Mouse (Mus musculus) forebrain, postnatal 0 days (tissue): ENCODE measurements around the gene Tmc2. TPM values are rescaled to one million over a fixed set of nuclear protein-coding genes. Genes with fewer than 3 reads are reported as not detected.

ENCODE experiments used
- ATAC-seq: fragments of 200-750 bp; cut with Nextera tagmentation; 2 replicates; pipeline ENCODE4 v1.8.0; 2017; ENCODE audit warnings: mild to moderate bottlenecking, moderate library complexity
- DNase-seq: peaks from one replicate; pipeline ENCODE4 v3.0.0-alpha.2; 2015
- H3K27ac ChIP-seq: fragments of 300-500 bp; sonication (generic); 2 replicates; pipeline ENCODE4 v1.5.1; 2014; ENCODE audit warnings: low read depth, mild to moderate bottlenecking, antibody characterized with exemption, low read length, moderate library complexity, mixed read lengths
- H3K27me3 ChIP-seq: fragments of 300-500 bp; sonication (generic); 2 replicates; pipeline ENCODE4 v1.6.1; 2014; ENCODE audit warnings: mild to moderate bottlenecking, low read length, mixed read lengths; ENCODE audit not compliant: insufficient read depth
- H3K36me3 ChIP-seq: fragments of 300-500 bp; sonication (generic); 2 replicates; pipeline ENCODE4 v1.6.1; 2014; ENCODE audit warnings: mild to moderate bottlenecking, moderate library complexity; ENCODE audit not compliant: insufficient read depth
- H3K4me1 ChIP-seq: fragments of 300-500 bp; sonication (generic); 2 replicates; pipeline ENCODE4 v1.6.1; 2014; ENCODE audit warnings: antibody characterized with exemption; ENCODE audit not compliant: insufficient read depth
- H3K4me2 ChIP-seq: fragments of 300-500 bp; sonication (generic); 2 replicates; pipeline ENCODE4 v1.6.1; 2014; ENCODE audit warnings: low read depth, mild to moderate bottlenecking, moderate library complexity
- H3K4me3 ChIP-seq: fragments of 300-500 bp; sonication (generic); 2 replicates; pipeline ENCODE4 v1.5.1; 2014; ENCODE audit warnings: low read depth, low read length, mixed read lengths
- H3K9ac ChIP-seq: fragments of 300-500 bp; sonication (generic); 2 replicates; pipeline ENCODE4 v1.6.1; 2014; ENCODE audit warnings: mild to moderate bottlenecking
- H3K9me3 ChIP-seq: fragments of 300-500 bp; sonication (generic); 2 replicates; pipeline ENCODE4 v1.6.1; 2016; ENCODE audit warnings: low read length
- CTCF ChIP-seq: sonication (generic); IDR thresholded peaks from 2 replicates; pipeline ENCODE4 v1.5.1; 2016; ENCODE audit warnings: antibody characterized with exemption, control low read depth, low read depth
- WGBS: fragments of 180-500 bp; shearing (Covaris S2); extraction: QIAGEN DNeasy Blood & Tissue Kit; methylation state at CpG from one replicate; pipeline ENCODE4 v1.1.7; 2014; 5-methylcytosine and 5-hydroxymethylcytosine counted together
- polyA plus RNA-seq: library from polyadenylated mRNA; unstranded; fragments of >200 nt; fragmentation: Nextera tagmentation; extraction: Ambion mirVana; gene quantifications from 2 replicates; pipeline ENCODE4 v1.2.1, GENCODE M21; 2015
- total RNA-seq: library from RNA; depleted of rRNA; stranded (reverse); fragments of >200 nt; gene quantifications from 2 replicates; pipeline ENCODE4 v1.2.3, GENCODE M21; 2014

The Tmc2 gene
- total and polyA plus RNA-seq, 2 experiments from 2014 or later, result not detected

GRCm38 (mm10) chr2:130246912-130247311, 51.9 kb downstream of the Tmc2 start:
- no peaks in the 10 kb centered on the region for H3K4me1 ChIP-seq
- H3K9ac ChIP-seq, result no peak overlapping the region
- no peak overlapping the region for H3K4me3 ChIP-seq
- TF ChIP-seq CTCF, result peak; percentile 54
- no peak overlapping the region for H3K27ac ChIP-seq
- WGBS, result 48% methylated on average over 9 of the region's 9 CpGs
- ATAC-seq (no peak), DNase-seq (peak; percentile 41)
- H3K9me3 ChIP-seq, result no peaks in the 10 kb centered on the region
- no peaks in the 10 kb centered on the region for H3K36me3 ChIP-seq
- no peaks in the 10 kb centered on the region for H3K27me3 ChIP-seq
- H3K4me2 ChIP-seq, result no peak overlapping the region

GRCm38 (mm10) chr2:130248226-130248625, 53.2 kb downstream of the Tmc2 start:
- H3K27ac ChIP-seq, result no peak overlapping the region
- no peak overlapping the region for H3K4me3 ChIP-seq
- H3K27me3 ChIP-seq, result no peaks in the 10 kb centered on the region
- H3K9me3 ChIP-seq, result no peaks in the 10 kb centered on the region
- no peak for DNase-seq
- no peak for ATAC-seq
- 80% methylated on average over 7 of the region's 7 CpGs for WGBS
- no peak for TF ChIP-seq CTCF
- H3K9ac ChIP-seq, result no peak overlapping the region
- no peaks in the 10 kb centered on the region for H3K36me3 ChIP-seq
- no peaks in the 10 kb centered on the region for H3K4me1 ChIP-seq
- H3K4me2 ChIP-seq, result no peak overlapping the region

GRCm38 (mm10) chr2:130256762-130257161, 61.8 kb downstream of the Tmc2 start:
- Histone ChIP-seq H3K27ac (no peak overlapping the region), H3K4me3 (no peak overlapping the region), H3K4me2 (no peak overlapping the region), H3K36me3 (no peaks in the 10 kb centered on the region), H3K9me3 (no peaks in the 10 kb centered on the region), H3K9ac (no peak overlapping the region), H3K27me3 (no peaks in the 10 kb centered on the region), H3K4me1 (no peaks in the 10 kb centered on the region)
- DNase-seq (no peak), ATAC-seq (no peak)
- TF ChIP-seq CTCF, result no peak
- 78% methylated on average over 4 of the region's 4 CpGs for WGBS

- Histone ChIP-seq H3K27ac (no peak overlapping the region), H3K4me1 (no peaks in the 10 kb centered on the region)
Observed at GRCm38 (mm10) chr2:130260822-130261221, 65.8 kb downstream of the Tmc2 start.

GRCm38 (mm10) chr2:130261914-130262313, 66.9 kb downstream of the Tmc2 start:
- H3K9ac ChIP-seq, result no peak overlapping the region
- H3K4me3 ChIP-seq, result no peak overlapping the region
- DNase-seq (no peak), ATAC-seq (no peak)
- no peaks in the 10 kb centered on the region for H3K9me3 ChIP-seq
- H3K4me2 ChIP-seq, result no peak overlapping the region
- no peaks in the 10 kb centered on the region for H3K36me3 ChIP-seq
- no peak overlapping the region for H3K27ac ChIP-seq
- TF ChIP-seq CTCF, result no peak
- H3K4me1 ChIP-seq, result no peaks in the 10 kb centered on the region
- 92% methylated on average over 2 of the region's 2 CpGs for WGBS
- H3K27me3 ChIP-seq, result no peaks in the 10 kb centered on the region

More at GRCm38 (mm10) chr2:130260822-130261221, 65.8 kb downstream of the Tmc2 start:
- WGBS, result 87% methylated on average over 4 of the region's 4 CpGs
- Histone ChIP-seq H3K9ac (no peak overlapping the region), H3K4me3 (no peak overlapping the region), H3K4me2 (no peak overlapping the region), H3K9me3 (no peaks in the 10 kb centered on the region), H3K36me3 (no peaks in the 10 kb centered on the region), H3K27me3 (no peaks in the 10 kb centered on the region)
- TF ChIP-seq CTCF, result no peak
- DNase-seq (no peak), ATAC-seq (no peak)

GRCm38 (mm10) chr2:130262398-130262797, 67.4 kb downstream of the Tmc2 start:
- Histone ChIP-seq H3K36me3 (no peaks in the 10 kb centered on the region), H3K4me1 (no peaks in the 10 kb centered on the region), H3K9ac (no peak overlapping the region), H3K4me2 (no peak overlapping the region), H3K9me3 (no peaks in the 10 kb centered on the region), H3K27me3 (no peaks in the 10 kb centered on the region), H3K4me3 (no peak overlapping the region), H3K27ac (no peak overlapping the region)
- no peak for DNase-seq
- WGBS, result 89% methylated on average over 2 of the region's 2 CpGs
- TF ChIP-seq CTCF, result no peak
- no peak for ATAC-seq

- ATAC-seq (no peak), DNase-seq (no peak)
- Histone ChIP-seq H3K4me1 (no peaks in the 10 kb centered on the region), H3K9ac (no peak overlapping the region), H3K27me3 (no peaks in the 10 kb centered on the region), H3K27ac (no peak overlapping the region), H3K9me3 (no peaks in the 10 kb centered on the region), H3K4me3 (no peak overlapping the region), H3K36me3 (no peaks in the 10 kb centered on the region), H3K4me2 (no peak overlapping the region)
- no peak for TF ChIP-seq CTCF
- WGBS, result 97% methylated on average over 1 of the region's 1 CpGs
Observed at GRCm38 (mm10) chr2:130265520-130265919, 70.5 kb downstream of the Tmc2 start.

GRCm38 (mm10) chr2:130268074-130268473, 73.1 kb downstream of the Tmc2 start:
- no peak for DNase-seq
- TF ChIP-seq CTCF, result no peak
- 69% methylated on average over 7 of the region's 7 CpGs for WGBS

More at GRCm38 (mm10) chr2:130268074-130268473, 73.1 kb downstream of the Tmc2 start:
- Histone ChIP-seq H3K9me3 (no peaks in the 10 kb centered on the region), H3K9ac (no peak overlapping the region), H3K27ac (no peak overlapping the region), H3K36me3 (no peaks in the 10 kb centered on the region), H3K27me3 (no peaks in the 10 kb centered on the region), H3K4me2 (no peak overlapping the region), H3K4me3 (no peak overlapping the region), H3K4me1 (peaks cover 2% of the 10 kb centered on the region; the same call in 1 of the 2 replicates)
- no peak for ATAC-seq
